Mouse (Mus musculus) lung, postnatal 0 days (tissue): ENCODE measurements around the gene Nav3. TPM values are rescaled to one million over a fixed set of nuclear protein-coding genes. Genes with fewer than 3 reads are reported as not detected.

Experiments used
- ATAC-seq: fragments of 200-750 bp; cut with Nextera tagmentation; 2 replicates; pipeline ENCODE4 v1.8.0; 2017; ENCODE audit warnings: moderate library complexity
- DNase-seq: peaks from one replicate; pipeline ENCODE4 v3.0.0-alpha.2; 2016; ENCODE audit warnings: low spot score
- H3K27ac ChIP-seq: fragments of 300-500 bp; sonication (generic); 2 replicates; pipeline ENCODE4 v1.5.1; 2014; ENCODE audit warnings: antibody characterized with exemption, mild to moderate bottlenecking, low read length, mixed read lengths
- H3K27me3 ChIP-seq: fragments of 300-500 bp; sonication (generic); replicated peaks from 2 replicates; pipeline ENCODE4 v1.6.1; 2014; ENCODE audit warnings: low read length, mixed read lengths; ENCODE audit not compliant: insufficient read depth
- H3K36me3 ChIP-seq: fragments of 300-500 bp; sonication (generic); 2 replicates; pipeline ENCODE4 v1.6.1; 2014; ENCODE audit warnings: low read length, mixed read lengths; ENCODE audit not compliant: insufficient read depth
- H3K4me1 ChIP-seq: fragments of 300-500 bp; sonication (generic); 2 replicates; pipeline ENCODE4 v1.6.1; 2014; ENCODE audit warnings: antibody characterized with exemption, low read depth, low read length, mixed read lengths; ENCODE audit not compliant: insufficient read depth
- H3K4me2 ChIP-seq: fragments of 300-500 bp; sonication (generic); replicated peaks from 2 replicates; pipeline ENCODE4 v1.6.1; 2014; ENCODE audit warnings: low read depth, mild to moderate bottlenecking, low read length, moderate library complexity, mixed read lengths
- H3K4me3 ChIP-seq: fragments of 300-500 bp; sonication (generic); 2 replicates; pipeline ENCODE4 v1.5.1; 2014; ENCODE audit warnings: low read depth, low read length
- H3K9ac ChIP-seq: fragments of 300-500 bp; sonication (generic); replicated peaks from 2 replicates; pipeline ENCODE4 v1.6.1; 2014; ENCODE audit warnings: low read depth, mild to moderate bottlenecking
- H3K9me3 ChIP-seq: fragments of 300-500 bp; sonication (generic); 2 replicates; pipeline ENCODE4 v1.6.1; 2016; ENCODE audit warnings: low read length, mixed read lengths
- CTCF ChIP-seq: IDR thresholded peaks from 2 replicates; pipeline ENCODE4 v1.5.1; 2016; ENCODE audit warnings: antibody characterized with exemption, mild to moderate bottlenecking
- EP300 ChIP-seq: IDR thresholded peaks from 2 replicates; pipeline ENCODE4 v1.6.1; 2016; ENCODE audit warnings: antibody characterized with exemption, mild to moderate bottlenecking, control low read depth
- WGBS: fragments of 180-500 bp; shearing (Covaris S2); extraction: QIAGEN DNeasy Blood & Tissue Kit; methylation state at CpG from one replicate; pipeline ENCODE4 v1.1.7; 2014; 5-methylcytosine and 5-hydroxymethylcytosine counted together
- polyA plus RNA-seq: library from polyadenylated mRNA; unstranded; fragments of >200 nt; fragmentation: Nextera tagmentation; extraction: Ambion mirVana; gene quantifications from 2 replicates; pipeline ENCODE4 v1.2.1, GENCODE M21; 2015

The Nav3 gene
- polyA plus RNA-seq, 1 experiment from 2014 or later: 0.33 TPM

- Histone ChIP-seq H3K36me3 (no peaks in the 10 kb centered on the region), H3K9me3 (no peaks in the 10 kb centered on the region), H3K9ac (no peak overlapping the region), H3K4me1 (no peaks in the 10 kb centered on the region), H3K4me3 (no peak overlapping the region), H3K27me3 (no peaks in the 10 kb centered on the region), H3K27ac (no peak overlapping the region), H3K4me2 (no peak overlapping the region)
- ATAC-seq (no peak), DNase-seq (no peak)
- WGBS: 80% methylated on average over 5 of the region's 5 CpGs
- TF ChIP-seq CTCF (no peak), EP300 (no peak)
Measured at GRCm38 (mm10) chr10:110305609-110306008, 150.4 kb downstream of the Nav3 start.

GRCm38 (mm10) chr10:110290016-110290623 is 165.9 kb downstream of the Nav3 start:
- DNase-seq: no peak
- ATAC-seq: no peak
- H3K9ac ChIP-seq: no peak overlapping the region
- no peaks in the 10 kb centered on the region for H3K36me3 ChIP-seq
- no peak overlapping the region for H3K4me2 ChIP-seq
- no peak for TF ChIP-seq EP300
- no peak for TF ChIP-seq CTCF
- WGBS: 83% methylated on average over 10 of the region's 10 CpGs
- H3K27me3 ChIP-seq: no peaks in the 10 kb centered on the region
- H3K9me3 ChIP-seq: no peaks in the 10 kb centered on the region
- no peak overlapping the region for H3K27ac ChIP-seq
- no peak overlapping the region for H3K4me3 ChIP-seq
- H3K4me1 ChIP-seq: no peaks in the 10 kb centered on the region

GRCm38 (mm10) chr10:110283879-110284278 is 172.1 kb downstream of the Nav3 start:
- ATAC-seq (peak; percentile 21; the same call in 1 of the 2 replicates), DNase-seq (peak; percentile 15)
- Histone ChIP-seq H3K36me3 (no peaks in the 10 kb centered on the region), H3K4me2 (no peak overlapping the region), H3K9me3 (no peaks in the 10 kb centered on the region), H3K4me3 (no peak overlapping the region), H3K9ac (no peak overlapping the region), H3K4me1 (no peaks in the 10 kb centered on the region), H3K27me3 (no peaks in the 10 kb centered on the region), H3K27ac (no peak overlapping the region)
- TF ChIP-seq EP300 (no peak), CTCF (no peak)
- 43% methylated on average over 3 of the region's 3 CpGs for WGBS

GRCm38 (mm10) chr10:110272818-110273217 is 183.2 kb downstream of the Nav3 start:
- H3K36me3 ChIP-seq: no peaks in the 10 kb centered on the region
- H3K4me3 ChIP-seq: no peak overlapping the region
- H3K27ac ChIP-seq: no peak overlapping the region
- no peak for ATAC-seq
- no peak for TF ChIP-seq EP300
- no peak for TF ChIP-seq CTCF
- H3K4me1 ChIP-seq: no peaks in the 10 kb centered on the region
- WGBS: 82% methylated on average over 2 of the region's 2 CpGs
- H3K4me2 ChIP-seq: no peak overlapping the region
- DNase-seq: no peak
- no peaks in the 10 kb centered on the region for H3K9me3 ChIP-seq
- no peaks in the 10 kb centered on the region for H3K27me3 ChIP-seq
- H3K9ac ChIP-seq: no peak overlapping the region

DNA sequence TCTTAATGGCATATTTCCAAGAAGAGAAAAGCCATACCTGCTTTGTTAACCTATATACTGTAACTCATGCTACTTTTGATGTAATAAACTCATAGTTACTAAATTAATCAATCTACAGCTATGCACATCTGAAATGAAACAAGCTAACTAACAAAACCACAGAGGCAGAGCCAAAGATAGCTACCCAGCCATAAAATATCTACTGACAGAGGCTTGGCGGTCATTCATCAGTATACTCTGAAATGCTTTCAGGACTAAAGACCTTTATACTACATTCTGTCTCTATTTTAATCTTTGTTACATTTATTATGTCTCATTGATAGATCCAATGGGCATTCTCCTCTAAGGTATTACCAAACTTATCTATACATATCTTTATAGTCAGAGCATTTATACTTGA is 185.4 kb downstream of the Nav3 start:
- Histone ChIP-seq H3K4me3 (no peak overlapping the region), H3K9me3 (no peaks in the 10 kb centered on the region), H3K27me3 (no peaks in the 10 kb centered on the region), H3K27ac (no peak overlapping the region), H3K36me3 (no peaks in the 10 kb centered on the region), H3K4me1 (no peaks in the 10 kb centered on the region), H3K4me2 (no peak overlapping the region), H3K9ac (no peak overlapping the region)
- 88% methylated on average over 1 of the region's 1 CpGs for WGBS
- DNase-seq (no peak), ATAC-seq (no peak)
- TF ChIP-seq EP300: no peak
- no peak for TF ChIP-seq CTCF

DNA sequence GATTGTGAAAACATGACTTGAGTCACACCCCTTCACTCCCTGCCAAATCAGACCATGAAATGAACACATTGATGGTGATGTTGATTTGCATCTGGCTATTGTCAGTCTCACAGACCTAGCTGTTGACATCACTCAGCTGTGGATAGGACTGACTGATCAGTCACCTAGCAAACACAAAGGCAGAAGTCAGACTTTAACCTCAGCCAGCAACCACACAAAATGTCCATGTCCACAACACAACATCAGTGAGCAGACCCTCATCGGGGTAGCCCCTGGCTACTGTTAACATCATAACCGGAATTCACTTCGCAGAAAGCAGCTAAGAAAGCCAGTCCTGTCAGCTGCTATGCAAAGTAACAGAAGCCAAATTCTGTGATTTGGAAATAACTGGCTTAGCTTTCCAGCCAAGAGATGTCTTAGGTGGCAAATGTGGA is 213.9 kb downstream of the Nav3 start:
- no peaks in the 10 kb centered on the region for H3K9me3 ChIP-seq
- ATAC-seq: peak; percentile 65
- no peaks in the 10 kb centered on the region for H3K4me1 ChIP-seq
- no peak overlapping the region for H3K9ac ChIP-seq
- H3K4me3 ChIP-seq: no peak overlapping the region
- TF ChIP-seq CTCF (no peak), EP300 (peak; percentile 37; the same call in 1 of the 2 replicates)
- peak; percentile 67 for DNase-seq
- no peak overlapping the region for H3K4me2 ChIP-seq
- WGBS: 72% methylated on average over 3 of the region's 3 CpGs
- 0 out of 2 replicates have a peak overlapping the region, but pooled peaks have one; percentile 5 for H3K27ac ChIP-seq
- H3K36me3 ChIP-seq: no peaks in the 10 kb centered on the region
- H3K27me3 ChIP-seq: no peaks in the 10 kb centered on the region

- Histone ChIP-seq H3K4me1 (no peaks in the 10 kb centered on the region), H3K4me3 (no peak overlapping the region), H3K9me3 (no peaks in the 10 kb centered on the region), H3K27me3 (no peaks in the 10 kb centered on the region), H3K9ac (no peak overlapping the region), H3K4me2 (no peak overlapping the region), H3K27ac (no peak overlapping the region), H3K36me3 (no peaks in the 10 kb centered on the region)
- ATAC-seq (no peak), DNase-seq (no peak)
- 74% methylated on average over 3 of the region's 3 CpGs for WGBS
- no peak for TF ChIP-seq EP300
- no peak for TF ChIP-seq CTCF
Measured at GRCm38 (mm10) chr10:110240667-110241066, 215.3 kb downstream of the Nav3 start.
